Comparison of ENCODE assay signal across 1 mouse cellular context in genomic region chr10:128379260-128379659, GRCm38 (mm10).
TF ChIP-seq lines count a peak whose summit lies in the region.

No protein-coding gene starts in this region.

TF ChIP-seq in CH12.LX, 34 proteins besides CTCF, POLR2A, EP300 and RAD21 (continued from another document):
- TF ChIP-seq ZC3H11A (IDR thresholded peaks at IDR 0.05; ENCODE audit: low read depth, low read length) (no peak), POLR2AphosphoS2 (IDR thresholded peaks at IDR 0.05; ENCODE audit: low read depth, low read length) (no peak)
